13 mouse cellular contexts compared by ENCODE assay signal in genomic region chr3:75542852-75543251, GRCm38 (mm10). TPM values are rescaled to one million over a fixed set of nuclear protein-coding genes. Genes with fewer than 3 reads are reported as not detected.
DNase-seq lines count a peak whose midpoint lies in the region; ATAC-seq lines count a peak whose summit lies in the region.
"Had no signal": no experiment of that assay in that cellular context is flagged by ENCODE, and none has a peak within 500 bp of the region (broad histone marks: within the 10 kb centered on the region; RNA-seq: fewer than 3 reads in every experiment).

No protein-coding gene starts in this region.

- H3K36me3 ChIP-seq in megakaryocyte, embryonic 14.5 days (replicated peaks; ENCODE audit: low read length), result peaks cover 39% of the 10 kb centered on the region
- 0 out of 2 replicates have a peak, but pooled peaks cover 2% of the 10 kb centered on the region for H3K36me3 ChIP-seq in heart, embryonic 11.5 days (ENCODE audit: control insufficient read depth, insufficient read depth, low read length)
- H3K36me3 ChIP-seq: embryonic facial prominence, embryonic 12.5 days had no signal

- H3K9me3 ChIP-seq in megakaryocyte, embryonic 14.5 days, result no peaks in the 10 kb centered on the region
- no peaks in the 10 kb centered on the region for H3K9me3 ChIP-seq in heart, embryonic 11.5 days (replicated peaks; ENCODE audit: control insufficient read depth, low read length)
- H3K9me3 ChIP-seq: embryonic facial prominence, embryonic 12.5 days; lung, embryonic 15.5 days; neural tube, embryonic 12.5 days had no signal

- H3K27me3 ChIP-seq in megakaryocyte, embryonic 14.5 days (replicated peaks), result no peaks in the 10 kb centered on the region
- no peaks in the 10 kb centered on the region for H3K27me3 ChIP-seq in heart, embryonic 11.5 days (ENCODE audit: control insufficient read depth, insufficient read depth, low read length)
- H3K27me3 ChIP-seq: embryonic facial prominence, embryonic 12.5 days; lung, embryonic 15.5 days; neural tube, embryonic 12.5 days had no signal

- H3K4me3 ChIP-seq in megakaryocyte, embryonic 14.5 days (replicated peaks), result peak overlapping the region; percentile 66
- H3K4me3 ChIP-seq in heart, embryonic 11.5 days (ENCODE audit: low read depth, low read length), result no peak overlapping the region
- H3K4me3 ChIP-seq: embryonic facial prominence, embryonic 12.5 days; lung, embryonic 15.5 days; neural tube, embryonic 12.5 days had no signal

- peak overlapping the region; percentile 22 for H3K4me2 ChIP-seq in heart, embryonic 11.5 days
- H3K4me2 ChIP-seq: embryonic facial prominence, embryonic 12.5 days; lung, embryonic 15.5 days; neural tube, embryonic 12.5 days had no signal

- no peak for ATAC-seq in megakaryocyte, adult 5-6 weeks (ENCODE audit: poor library complexity, severe bottlenecking)
- ATAC-seq in heart, embryonic 11.5 days (replicated peaks; ENCODE audit: insufficient number of reproducible peaks, low FRiP score, low TSS enrichment), result peak; percentile 84

- no peak overlapping the region for H3K27ac ChIP-seq in heart, embryonic 11.5 days (ENCODE audit: low read depth, low read length)
- H3K27ac ChIP-seq: embryonic facial prominence, embryonic 12.5 days; lung, embryonic 15.5 days; neural tube, embryonic 12.5 days had no signal

- no peak overlapping the region for H3K9ac ChIP-seq in heart, embryonic 11.5 days (ENCODE audit: low read depth, low read length)
- H3K9ac ChIP-seq: embryonic facial prominence, embryonic 12.5 days; lung, embryonic 15.5 days; neural tube, embryonic 12.5 days had no signal

- peaks cover 80% of the 10 kb centered on the region for H3K4me1 ChIP-seq in megakaryocyte, embryonic 14.5 days
- 0 out of 2 replicates have a peak, but pooled peaks cover 5% of the 10 kb centered on the region for H3K4me1 ChIP-seq in heart, embryonic 11.5 days (ENCODE audit: control insufficient read depth, insufficient read depth, low read length)
- H3K4me1 ChIP-seq: embryonic facial prominence, embryonic 12.5 days; lung, embryonic 15.5 days; neural tube, embryonic 12.5 days had no signal

- 51% methylated on average over 3 of the region's 3 CpGs for WGBS in heart, embryonic 11.5 days (ENCODE audit: insufficient replicate concordance)

- peak; percentile 34 for DNase-seq in kidney, postnatal 10 days
- DNase-seq in spleen, adult 18-20 months, result peak; percentile 22 to 41
- DNase-seq in right cerebral cortex, adult 2 months (ENCODE audit: low spot score in 2 of 2), result no peak
- DNase-seq in adrenal gland, adult 2 months, result no peak
- no peak for DNase-seq in right cerebral cortex, adult 18-20 months
- DNase-seq: gastrocnemius, postnatal 36 days; layer of hippocampus, postnatal 36 days had no signal

RNA-seq across cellular contexts. Expression of gene Pdcd10, which starts 13.8 kb away (rescaled TPM):
- 11.4 TPM in 1 of 2 replicates, not detected in the other for polyA plus RNA-seq in megakaryocyte, embryonic 14.5 days (2012; ENCODE audit: insufficient read depth, low replicate concordance)
- total RNA-seq in megakaryocyte, adult 5-6 weeks (2015), result 81.3 and 90.3 TPM in 2 replicates
- 150 and 165 TPM in 2 replicates for total RNA-seq in megakaryocyte, adult 5-6 weeks (2017)
- polyA plus RNA-seq in heart, embryonic 11.5 days (2014; fragmentation: Nextera tagmentation; extraction: Ambion mirVana), result 73.4 and 81.3 TPM in 2 replicates
- total RNA-seq in adrenal gland, adult 2 months (2021), result 10 to 100 TPM; 57.1 to 62.3 TPM
- polyA plus RNA-seq in adrenal gland, adult 2 months (2012; rRNA removed), result 0.22 and 0.55 TPM in 2 replicates

RNA-seq across cellular contexts. Expression of gene Serpini1, which starts 14.5 kb away (rescaled TPM):
- polyA plus RNA-seq in megakaryocyte, embryonic 14.5 days (2012; ENCODE audit: insufficient read depth, low replicate concordance), result 0.83 TPM in 1 of 2 replicates, not detected in the other
- 0.76 and 2.4 TPM in 2 replicates for total RNA-seq in megakaryocyte, adult 5-6 weeks (2015)
- total RNA-seq in megakaryocyte, adult 5-6 weeks (2017), result 1.1 and 3.4 TPM in 2 replicates
- polyA plus RNA-seq in heart, embryonic 11.5 days (2014; fragmentation: Nextera tagmentation; extraction: Ambion mirVana), result 1.0 and 2.3 TPM in 2 replicates
- 1 to 10 TPM; 2.3 to 3.4 TPM for total RNA-seq in adrenal gland, adult 2 months (2021)
- 0.12 and 0.16 TPM in 2 replicates for polyA plus RNA-seq in adrenal gland, adult 2 months (2012; rRNA removed)

Comparison
In these comparisons a context has a peak if more than half of its experiments do, and no peak if none do; other contexts are left out.
1. DNase-seq: peak in kidney, postnatal 10 days (single experiment) and spleen, adult 18-20 months (2 of 2); none in right cerebral cortex, adult 2 months (0 of 2), adrenal gland, adult 2 months (single experiment) and right cerebral cortex, adult 18-20 months (single experiment).